Mouse (Mus musculus) cortical plate, adult 2 months (tissue): ENCODE measurements around the gene Prss56.

Experiments used
- CTCF ChIP-seq: fragments of 200-500 bp; IDR thresholded peaks from 2 replicates; pipeline ENCODE4 v1.5.1; 2011; ENCODE audit warnings: mild to moderate bottlenecking, control low read depth, low read length; ENCODE audit not compliant: insufficient read depth; ENCODE audit errors: extremely low read depth
- POLR2A ChIP-seq: fragments of 200-500 bp; IDR thresholded peaks from 2 replicates; pipeline ENCODE4 v1.6.1; 2011; ENCODE audit warnings: mild to moderate bottlenecking, low read length, control low read depth; ENCODE audit not compliant: insufficient read depth; ENCODE audit errors: extremely low read depth

GRCm38 (mm10) chr1:87201848-87202247 is 18.7 kb downstream of the Prss56 start:
- no peak for TF ChIP-seq CTCF
- TF ChIP-seq POLR2A, result no peak
